Mouse (Mus musculus) ES-E14 (cell line): Measurements from ENCODE around the gene G6pd2.

Experiments
- CHD2 ChIP-seq: IDR thresholded peaks from 2 replicates; pipeline ENCODE4 v1.6.1; 2014; ENCODE audit warnings: mild to moderate bottlenecking, low read depth, low read length, inconsistent platforms
- ZC3H11A ChIP-seq: IDR thresholded peaks from 2 replicates; pipeline ENCODE4 v1.6.1; 2012; ENCODE audit warnings: low read depth, mild to moderate bottlenecking, inconsistent platforms, low read length, borderline replicate concordance
- ZNF384 ChIP-seq: IDR thresholded peaks from 2 replicates; pipeline ENCODE4 v1.6.1; 2012; ENCODE audit warnings: low read depth, low read length, inconsistent platforms

GRCm38 (mm10) chr5:61843891-61844290 lies 35.3 kb downstream of the G6pd2 start:
- TF ChIP-seq ZC3H11A (no peak), ZNF384 (no peak), CHD2 (no peak)
